ENCODE assay signal across 7 mouse cellular contexts in genomic region chr17:6316379-6317126, GRCm38 (mm10). TPM values are rescaled to one million over a fixed set of nuclear protein-coding genes. Genes with fewer than 3 reads are reported as not detected.
DNase-seq lines count a peak whose midpoint lies in the region; ATAC-seq and TF ChIP-seq lines count a peak whose summit lies in the region.
"Not testable (repeated sequence)": the region's sequence is repeated elsewhere in the genome, so short reads cannot be mapped to it uniquely, and the experiment has no call there.

No protein-coding gene starts in this region.

- TF ChIP-seq POLR2A in small intestine, adult 2 months (IDR thresholded peaks at IDR 0.05; ENCODE audit: low read depth, low read length), result not testable (repeated sequence)

- WGBS in embryonic facial prominence, embryonic 10.5 days, result 4% methylated on average over 38 of the region's 38 CpGs
- 3% methylated on average over 34 of the region's 38 CpGs for WGBS in intestine, postnatal 0 days
- WGBS in limb, embryonic 12.5 days, result 4% methylated on average over 38 of the region's 38 CpGs
- 6% methylated on average over 38 of the region's 38 CpGs for WGBS in midbrain, embryonic 10.5 days
- 1% methylated on average over 38 of the region's 38 CpGs for WGBS in small intestine, adult 2 months

- H3K27ac ChIP-seq in embryonic facial prominence, embryonic 10.5 days (replicated peaks); intestine, postnatal 0 days (ENCODE audit: low read depth, low read length); limb, embryonic 12.5 days; small intestine, adult 2 months (ENCODE audit: insufficient read depth, low read depth, low read length): not testable (repeated sequence)
- peak overlapping the region; percentile 68 for H3K27ac ChIP-seq in midbrain, embryonic 10.5 days (replicated peaks)

- TF ChIP-seq CTCF in intestine, postnatal 0 days (IDR thresholded peaks at IDR 0.05; ENCODE audit: low read depth); small intestine, adult 2 months (IDR thresholded peaks at IDR 0.05; ENCODE audit: extremely low read depth, insufficient read length, insufficient replicate concordance, low read depth, low read length): not testable (repeated sequence)

- peak overlapping the region; percentile 68 for H3K4me2 ChIP-seq in intestine, postnatal 0 days (replicated peaks; ENCODE audit: low read depth)
- peak overlapping the region; percentile 67 for H3K4me2 ChIP-seq in limb, embryonic 12.5 days

- not testable (repeated sequence) for H3K9me3 ChIP-seq in embryonic facial prominence, embryonic 10.5 days; intestine, postnatal 0 days (ENCODE audit: control insufficient read depth); limb, embryonic 12.5 days; midbrain, embryonic 10.5 days (replicated peaks)

- not testable (repeated sequence) for H3K36me3 ChIP-seq in embryonic facial prominence, embryonic 10.5 days (replicated peaks); intestine, postnatal 0 days (ENCODE audit: control insufficient read depth, insufficient read depth); limb, embryonic 12.5 days; midbrain, embryonic 10.5 days; small intestine, adult 2 months (ENCODE audit: control insufficient read depth, insufficient read depth, low read length)

- H3K27me3 ChIP-seq in embryonic facial prominence, embryonic 10.5 days (replicated peaks; ENCODE audit: low read depth, poor library complexity, severe bottlenecking); intestine, postnatal 0 days (replicated peaks; ENCODE audit: control insufficient read depth, insufficient read depth, low read length); limb, embryonic 12.5 days; midbrain, embryonic 10.5 days (ENCODE audit: low read depth, poor library complexity, severe bottlenecking); small intestine, adult 2 months (ENCODE audit: control insufficient read depth, insufficient read depth, low read length): not testable (repeated sequence)

- H3K9ac ChIP-seq in intestine, postnatal 0 days (ENCODE audit: low read depth, low read length), result not testable (repeated sequence)
- H3K9ac ChIP-seq in limb, embryonic 12.5 days (replicated peaks), result 0 out of 2 replicates have a peak overlapping the region, but pooled peaks have one; percentile 34

- peak overlapping the region; percentile 60 for H3K4me3 ChIP-seq in embryonic facial prominence, embryonic 10.5 days
- H3K4me3 ChIP-seq in intestine, postnatal 0 days (ENCODE audit: low read depth, low read length), result peak overlapping the region; percentile 36
- peak overlapping the region; percentile 44 for H3K4me3 ChIP-seq in limb, embryonic 12.5 days (replicated peaks)
- H3K4me3 ChIP-seq in midbrain, embryonic 10.5 days, result peak overlapping the region; percentile 55
- peak overlapping the region; percentile 65 for H3K4me3 ChIP-seq in small intestine, adult 2 months (ENCODE audit: low read depth, low read length)

- ATAC-seq in intestine, postnatal 0 days, result peak; percentile 18; the same call in 1 of the 2 replicates
- ATAC-seq in limb, embryonic 12.5 days (ENCODE audit: insufficient number of reproducible peaks, insufficient read depth, low FRiP score, low TSS enrichment, low read depth), result peak; percentile 39; the same call in 1 of the 2 replicates

- peak; percentile 38 for DNase-seq in adrenal gland, adult 8-10 months
- DNase-seq in embryonic facial prominence, embryonic 10.5 days (ENCODE audit: low spot score), result peak; percentile 48
- DNase-seq in heart, adult 18-20 months, result peak; percentile 58 to 72
- peak; percentile 30 for DNase-seq in midbrain, embryonic 10.5 days (ENCODE audit: low spot score)

- H3K4me1 ChIP-seq in embryonic facial prominence, embryonic 10.5 days; intestine, postnatal 0 days (replicated peaks; ENCODE audit: control insufficient read depth, insufficient read depth, low read length); limb, embryonic 12.5 days (replicated peaks); midbrain, embryonic 10.5 days; small intestine, adult 2 months (ENCODE audit: control insufficient read depth, insufficient read depth, insufficient read length, low read length): not testable (repeated sequence)

RNA-seq across cellular contexts. Expression of gene Dynlt1a, which starts 0.7 kb away (rescaled TPM):
- 1 to 10 TPM; 2.6 to 7.1 (median 5.4) TPM for total RNA-seq in adrenal gland, adult 8-10 months (2022)
- 23.0 and 23.3 TPM in 2 replicates for polyA plus RNA-seq in embryonic facial prominence, embryonic 10.5 days (2016; fragmentation: Nextera tagmentation; extraction: Ambion mirVana)
- total RNA-seq in heart, adult 18-20 months (2021), result under 1 TPM; 0.87 to 0.99 TPM
- polyA plus RNA-seq in intestine, postnatal 0 days (2015; fragmentation: Nextera tagmentation; extraction: Ambion mirVana), result 10.7 and 11.7 TPM in 2 replicates
- 22.1 and 24.3 TPM in 2 replicates for polyA plus RNA-seq in limb, embryonic 12.5 days (2016; fragmentation: Nextera tagmentation; extraction: Ambion mirVana)
- 22.1 and 29.9 TPM in 2 replicates for polyA plus RNA-seq in midbrain, embryonic 10.5 days (2016; fragmentation: Nextera tagmentation; extraction: Ambion mirVana)
- 3.6 and 10.7 TPM in 2 replicates for polyA plus RNA-seq in small intestine, adult 2 months (2012; rRNA removed)

RNA-seq across cellular contexts. Expression of gene Tmem181a, which starts 59.9 kb away (rescaled TPM):
- 10 to 100 TPM; 13.9 to 15.1 (median 14.4) TPM for total RNA-seq in adrenal gland, adult 8-10 months (2022)
- 23.0 and 23.9 TPM in 2 replicates for polyA plus RNA-seq in embryonic facial prominence, embryonic 10.5 days (2016; fragmentation: Nextera tagmentation; extraction: Ambion mirVana)
- 1 to 10 TPM; 7.3 to 7.8 TPM for total RNA-seq in heart, adult 18-20 months (2021)
- polyA plus RNA-seq in intestine, postnatal 0 days (2015; fragmentation: Nextera tagmentation; extraction: Ambion mirVana), result 26.4 and 26.8 TPM in 2 replicates
- 27.8 and 28.8 TPM in 2 replicates for polyA plus RNA-seq in limb, embryonic 12.5 days (2016; fragmentation: Nextera tagmentation; extraction: Ambion mirVana)
- polyA plus RNA-seq in midbrain, embryonic 10.5 days (2016; fragmentation: Nextera tagmentation; extraction: Ambion mirVana), result 21.3 and 22.5 TPM in 2 replicates
- 9.9 and 19.9 TPM in 2 replicates for polyA plus RNA-seq in small intestine, adult 2 months (2012; rRNA removed)
